Mouse (Mus musculus): ENCODE measurements around the gene Gm9918.
"Not testable (repeated sequence)": the region's sequence is repeated elsewhere in the genome, so short reads cannot be mapped to it uniquely, and the experiment has no call there.

The Gm9918 gene

DNA sequence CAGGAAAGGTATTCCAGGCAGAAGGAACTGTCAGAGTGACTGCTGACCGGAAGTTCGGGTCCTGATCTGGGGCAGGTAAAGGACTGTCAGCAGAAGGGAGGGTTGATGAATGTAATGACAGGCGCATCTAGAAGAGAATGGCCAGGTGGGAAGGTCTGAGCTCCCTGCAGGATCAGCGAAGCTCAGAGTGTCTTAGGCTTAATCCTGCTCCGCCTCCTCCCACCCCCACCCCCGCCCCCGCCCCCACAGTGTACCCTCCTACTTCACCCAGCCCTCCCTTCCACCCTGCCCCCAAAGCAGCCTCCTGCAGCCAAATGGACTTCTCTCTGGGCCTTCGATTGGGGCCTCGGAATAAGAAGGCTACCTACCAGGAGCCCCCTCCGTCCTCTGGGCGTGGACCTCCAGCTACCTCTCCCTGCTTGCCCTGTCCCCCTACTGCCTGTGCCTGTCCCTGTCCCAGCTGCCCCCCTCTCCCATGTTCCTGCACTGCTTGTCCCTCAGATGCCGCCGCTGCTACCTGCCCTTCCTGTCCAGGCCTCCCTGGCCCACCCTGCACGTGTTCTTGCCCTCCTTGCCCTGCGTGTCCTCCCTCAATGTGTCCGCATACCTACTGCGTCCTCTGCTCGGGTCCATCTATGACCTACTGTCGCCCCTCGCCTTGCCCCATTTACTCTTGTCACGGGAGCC is at the start of gene Gm9918:
Gm9918 (plus strand) TSS at position 290 of the 687 bp plus-strand sequence.
- no peak for DNase-seq (ENCODE audit: low spot score in 2 of 2)

DNA sequence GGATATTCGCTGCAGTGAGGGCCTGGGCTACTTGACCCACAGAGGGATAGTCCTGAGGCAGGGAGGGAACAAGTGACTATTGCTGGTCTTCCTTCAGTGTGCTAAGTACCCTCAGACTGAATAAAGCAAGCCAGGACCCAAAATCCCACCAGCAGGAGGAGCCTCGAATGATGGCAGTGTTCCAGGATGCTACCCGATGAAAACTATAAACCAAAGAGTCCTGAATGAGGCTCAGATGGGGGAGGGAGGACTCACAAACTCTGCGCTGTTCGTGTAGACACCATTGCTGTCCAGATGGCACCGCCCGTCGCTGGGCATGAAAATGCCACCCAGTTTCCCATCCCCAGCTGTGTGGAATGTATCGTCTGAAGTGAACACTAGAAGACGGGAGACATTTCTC is 48.0 kb upstream of the Gm9918 start:
- peak in 1 of 2 experiments; percentile 53 for DNase-seq (ENCODE audit: low spot score in 2 of 2)

- peak; percentile 81 to 85 for DNase-seq (ENCODE audit: low spot score in 2 of 2)
Measured at GRCm38 (mm10) chr15:102224186-102224991, 46.0 kb upstream of the Gm9918 start.

- no peak for DNase-seq (ENCODE audit: low spot score in 2 of 2)
Measured at GRCm38 (mm10) chr15:102224992-102225617, 45.3 kb upstream of the Gm9918 start.

DNA sequence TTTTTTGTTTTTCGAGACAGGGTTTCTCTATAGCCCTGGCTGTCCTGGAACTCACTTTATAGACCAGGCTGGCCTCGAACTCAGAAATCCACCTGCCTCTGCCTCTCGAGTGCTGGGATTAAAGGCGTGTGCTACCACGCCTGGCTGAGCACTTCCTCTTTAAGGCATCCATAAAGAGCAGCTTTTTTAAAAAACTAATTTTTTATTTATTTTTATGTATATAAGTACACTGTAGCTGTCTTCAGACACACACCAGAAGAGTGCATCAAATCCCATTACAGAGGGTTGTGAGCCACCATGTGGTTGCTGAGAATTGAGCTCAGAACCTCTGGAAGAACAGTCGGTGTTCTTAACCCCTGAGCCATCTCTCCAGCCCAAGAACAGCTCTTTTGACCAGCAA is 44.7 kb upstream of the Gm9918 start:
- DNase-seq (ENCODE audit: low spot score in 2 of 2): not testable (repeated sequence)

DNA sequence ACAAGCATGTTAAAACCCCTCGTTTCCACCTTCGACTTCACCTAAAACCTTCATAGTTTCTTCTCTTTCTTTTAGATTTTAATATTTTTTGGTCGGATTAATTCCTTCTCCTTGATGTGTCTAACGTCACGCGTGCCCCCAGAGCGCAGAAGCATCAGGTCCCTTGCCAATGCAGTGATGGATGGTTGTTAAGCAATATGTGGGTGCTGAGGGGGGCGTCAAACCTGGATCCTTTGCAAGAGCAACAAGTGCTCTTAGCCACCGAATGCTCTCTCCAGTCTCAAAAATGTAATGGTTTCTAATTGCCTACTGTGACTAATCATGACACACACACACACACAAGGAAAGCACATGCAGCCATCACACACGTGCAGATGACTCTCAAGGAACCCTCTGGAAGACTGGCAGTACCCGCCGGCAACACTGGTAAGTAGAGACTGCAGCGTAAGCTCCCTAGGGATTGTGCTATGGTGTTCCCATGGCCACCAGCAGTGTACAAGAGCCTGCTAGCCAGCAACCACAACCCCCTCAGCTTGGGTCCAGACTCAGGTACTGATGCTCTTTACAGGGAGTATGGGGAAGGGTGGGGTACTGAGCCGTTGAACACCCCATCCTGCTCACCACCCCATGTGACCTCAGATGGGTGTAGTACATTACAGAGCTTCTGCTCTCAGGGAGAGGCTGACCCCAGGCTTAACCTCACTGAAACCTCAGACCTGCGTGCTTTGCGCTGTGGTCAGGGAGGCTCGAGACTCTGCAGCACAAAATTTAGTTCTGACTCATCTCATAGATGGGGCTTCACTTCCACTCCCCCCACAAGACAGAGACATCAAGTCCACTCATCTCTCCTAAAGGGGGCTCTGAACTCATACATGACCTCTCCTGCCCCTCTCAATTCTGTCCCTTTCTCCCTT is 39.7 kb upstream of the Gm9918 start:
- no peak for DNase-seq (ENCODE audit: low spot score in 2 of 2)

DNA sequence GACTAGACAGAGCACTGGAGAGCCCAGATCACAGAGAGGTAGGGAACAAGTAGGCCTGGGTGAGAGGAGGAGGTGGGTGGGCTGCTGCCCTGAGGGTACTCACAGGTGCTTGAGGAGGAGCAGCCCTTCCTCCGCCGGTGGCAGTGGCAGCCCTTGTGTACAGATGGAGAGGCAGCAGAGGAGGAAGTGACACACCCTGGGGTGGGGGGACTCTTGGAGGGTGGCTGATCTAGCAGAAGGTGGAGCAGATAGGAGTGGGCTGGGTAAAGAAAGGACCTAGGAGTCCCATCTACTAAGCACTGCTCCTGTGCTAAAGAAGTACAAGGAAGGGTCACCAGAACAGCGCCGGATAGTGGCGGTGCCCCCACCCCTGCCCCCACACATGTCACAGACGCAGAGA is 38.6 kb upstream of the Gm9918 start, which contains the start of gene Itgb7:
Itgb7 (minus strand) TSS at position 197 of the 400 bp plus-strand sequence.
- no peak for DNase-seq (ENCODE audit: low spot score in 2 of 2)

DNA sequence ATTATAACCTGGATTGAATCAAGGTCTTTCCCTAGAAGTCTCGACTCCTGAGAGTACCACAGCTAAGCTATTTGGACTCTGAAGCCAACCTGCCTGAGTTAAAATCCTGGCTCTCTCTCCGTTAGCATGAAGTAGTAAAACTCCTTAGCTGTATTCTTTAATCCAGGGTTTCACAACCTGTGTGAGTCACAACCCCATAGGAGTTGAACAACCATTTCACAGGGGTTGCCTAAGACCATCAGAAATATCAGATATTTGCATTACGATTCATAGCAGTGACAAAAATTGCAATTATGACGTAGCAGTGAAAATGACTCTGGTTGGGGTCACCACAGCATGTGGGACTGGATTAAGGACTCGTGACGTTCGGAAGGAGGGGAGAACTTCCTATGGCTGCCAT is 37.6 kb upstream of the Gm9918 start:
- no peak for DNase-seq (ENCODE audit: low spot score in 2 of 2)

DNA sequence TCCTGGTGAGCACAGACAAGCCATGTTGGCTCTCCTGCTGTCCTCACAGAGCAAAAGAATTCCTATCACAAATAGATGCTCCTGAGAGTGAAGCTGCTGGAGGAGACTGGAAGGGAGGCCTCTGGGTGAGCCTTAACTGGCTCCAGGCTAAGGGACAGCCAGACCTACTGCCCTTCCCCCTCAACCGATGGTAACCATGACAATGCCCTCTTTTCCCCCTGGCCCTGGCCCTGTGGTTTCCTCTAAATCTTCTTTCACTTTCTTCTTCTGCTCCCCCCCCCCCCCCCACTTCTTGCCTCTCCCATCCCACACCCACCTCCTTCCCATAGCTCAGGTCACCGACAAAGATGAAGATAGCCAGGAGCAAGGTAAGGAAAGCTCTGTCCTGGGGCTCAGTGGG is 36.5 kb upstream of the Gm9918 start:
- DNase-seq (ENCODE audit: low spot score in 2 of 2): no peak

DNA sequence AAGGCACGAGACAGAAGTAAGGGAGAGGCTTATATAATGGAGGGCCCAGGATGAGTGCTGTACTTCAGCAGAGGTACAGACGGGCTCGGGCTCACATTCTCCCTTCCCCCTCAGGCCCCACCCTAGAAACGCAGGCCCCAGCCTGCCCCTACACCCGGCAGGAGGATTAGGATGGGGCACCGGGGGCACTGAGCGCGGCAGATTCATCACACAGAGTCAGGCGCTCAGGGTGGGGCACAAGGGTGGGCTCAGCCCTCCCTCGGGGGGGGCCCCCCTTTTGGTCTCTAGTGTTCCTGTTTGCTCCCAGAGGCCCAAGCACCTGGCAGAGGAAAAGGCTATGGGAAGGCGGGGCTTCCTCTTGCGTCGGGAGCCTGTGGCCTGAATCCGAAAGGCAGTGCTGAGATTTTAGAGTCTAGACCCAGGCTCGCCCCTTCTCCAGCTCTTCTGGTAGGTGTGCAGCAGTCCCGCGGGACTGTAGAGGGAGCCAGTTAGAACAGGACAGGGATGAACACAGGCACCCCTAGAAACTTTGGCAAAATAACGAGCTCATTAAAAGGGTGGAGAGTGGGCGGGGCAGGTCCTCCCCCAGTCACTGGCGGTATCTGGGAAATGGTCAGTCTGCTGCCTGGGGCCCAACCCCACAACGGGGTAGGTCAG is 34.9 kb upstream of the Gm9918 start:
- no peak for DNase-seq (ENCODE audit: low spot score in 2 of 2)

DNA sequence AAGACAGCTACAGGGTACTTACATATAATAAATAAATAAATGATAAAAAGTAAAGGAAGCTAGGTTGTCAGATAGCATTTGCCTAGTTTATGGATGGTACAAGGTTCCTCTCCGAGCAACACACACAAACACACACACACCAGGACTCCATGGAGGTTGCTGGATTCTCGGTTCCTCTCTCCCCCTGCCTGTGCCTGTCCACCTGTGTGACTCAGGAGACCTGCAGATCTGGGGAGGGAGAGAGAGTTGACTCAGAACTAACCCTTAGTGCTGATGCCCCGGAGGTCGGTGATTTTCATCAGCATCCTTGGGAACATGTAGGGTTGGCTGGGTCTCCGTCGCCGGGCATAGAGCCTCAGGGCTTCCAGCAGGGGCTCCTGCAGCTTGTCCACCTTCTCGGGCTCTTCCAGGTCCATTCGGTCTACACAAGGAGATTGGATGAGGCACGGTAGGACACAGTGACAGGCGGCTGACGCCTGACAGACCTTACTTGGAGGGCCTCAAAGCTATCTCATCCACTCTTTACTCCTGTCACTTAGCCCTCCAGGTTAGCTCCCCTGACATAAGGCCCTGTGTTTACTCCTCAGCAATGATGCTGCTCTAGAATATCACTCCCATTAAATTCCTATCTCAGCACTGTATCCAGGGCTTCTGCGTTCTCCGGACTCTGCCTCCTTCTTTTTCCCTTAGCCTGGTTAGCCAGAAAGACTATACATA is 31.7 kb upstream of the Gm9918 start:
- no peak for DNase-seq (ENCODE audit: low spot score in 2 of 2)

DNA sequence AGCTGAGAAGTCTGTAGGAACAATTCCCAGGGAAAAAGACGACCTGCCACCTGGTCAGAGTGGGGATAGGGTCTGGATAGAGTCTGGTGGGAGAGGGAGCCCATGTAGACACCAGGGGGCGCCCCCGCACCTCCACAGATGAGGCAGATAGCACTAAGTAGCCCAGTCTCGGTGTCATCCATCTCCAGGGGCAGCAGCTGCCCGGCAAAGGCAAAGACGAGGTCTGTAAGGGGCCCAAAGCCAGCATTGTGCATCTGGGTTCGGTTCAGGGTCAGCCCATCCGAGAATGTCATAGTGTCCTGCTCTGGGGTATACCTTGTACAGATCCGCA is 31.1 kb upstream of the Gm9918 start:
- peak; percentile 78 to 84 for DNase-seq (ENCODE audit: low spot score in 2 of 2)

DNA sequence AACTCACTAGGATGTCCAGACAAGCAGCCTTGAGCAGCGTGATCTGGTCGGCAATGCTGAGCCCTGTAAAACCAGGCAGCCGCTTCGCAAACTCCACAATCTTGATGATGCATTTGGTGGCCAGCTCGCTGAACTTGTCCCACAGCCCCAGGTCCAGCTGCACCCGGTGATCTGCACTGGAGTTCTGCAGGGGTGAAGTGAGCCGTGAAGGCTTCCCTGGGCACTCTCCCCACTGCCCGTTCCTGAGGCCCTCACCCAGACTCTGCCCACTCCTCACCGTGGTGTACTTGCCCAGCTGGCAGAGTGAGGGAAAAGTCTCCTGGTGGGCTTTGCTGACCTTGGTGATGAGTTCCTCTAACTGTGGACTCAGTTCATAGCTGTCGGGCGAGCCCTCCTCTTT is 30.5 kb upstream of the Gm9918 start:
- no peak for DNase-seq (ENCODE audit: low spot score in 2 of 2)

GRCm38 (mm10) chr15:102240607-102241006 is 29.8 kb upstream of the Gm9918 start:
- no peak for DNase-seq (ENCODE audit: low spot score in 2 of 2)

GRCm38 (mm10) chr15:102242404-102243228 is 27.7 kb upstream of the Gm9918 start:
- DNase-seq (ENCODE audit: low spot score in 2 of 2): no peak

GRCm38 (mm10) chr15:102243229-102244190 is 26.9 kb upstream of the Gm9918 start:
- no peak for DNase-seq (ENCODE audit: low spot score in 2 of 2)

- DNase-seq (ENCODE audit: low spot score in 2 of 2): no peak
Measured at GRCm38 (mm10) chr15:102244306-102245191, 25.8 kb upstream of the Gm9918 start.
